Mouse (Mus musculus): ENCODE measurements around the gene Tamm41. TPM values are rescaled to one million over a fixed set of nuclear protein-coding genes. Genes with fewer than 3 reads are reported as not detected.

Tamm41 gene
- 44.3 and 51.1 TPM in 2 replicates for total RNA-seq (2014; rRNA removed)
- polyA plus RNA-seq (2015; fragmentation: Nextera tagmentation; extraction: Ambion mirVana), result 47.1 and 47.7 TPM in 2 replicates

GRCm38 (mm10) chr6:115037103-115038094, at the start of gene Tamm41:
TSS of gene Tamm41 (minus strand) at chr6:115037876.
- no peak within 1 kb of the TSS for H3K27ac ChIP-seq

GRCm38 (mm10) chr6:115085274-115085841, 47.7 kb upstream of the Tamm41 start:
- no peak for TF ChIP-seq CTCF (IDR thresholded peaks at IDR 0.05; ENCODE audit: low read depth)
- Histone ChIP-seq H3K9ac (replicated peaks; ENCODE audit: low read length) (peak overlapping the region; percentile 21; the same call in 1 of the 2 replicates), H3K4me2 (ENCODE audit: low read depth, low read length) (no peak overlapping the region), H3K4me3 (ENCODE audit: low read length) (no peak overlapping the region), H3K36me3 (ENCODE audit: insufficient read depth, low read length) (no peaks in the 10 kb centered on the region), H3K9me3 (ENCODE audit: low read length) (no peaks in the 10 kb centered on the region), H3K27me3 (ENCODE audit: insufficient read depth, low read length) (no peaks in the 10 kb centered on the region), H3K4me1 (ENCODE audit: insufficient read depth, low read length) (peaks cover 7% of the 10 kb centered on the region), H3K27ac (peak overlapping the region; percentile 66; the same call in 1 of the 2 replicates)
- DNase-seq (ENCODE audit: low spot score), result peak; percentile 37
- peak; percentile 51; the same call in 1 of the 2 replicates for ATAC-seq
- WGBS, result 35% methylated on average over 9 of the region's 9 CpGs

More at GRCm38 (mm10) chr6:115037103-115038094, at the start of gene Tamm41:
- peak; percentile 94 for DNase-seq (ENCODE audit: low spot score)
- Histone ChIP-seq H3K4me3 (ENCODE audit: low read length) (peak within 1 kb of the TSS; percentile 95), H3K27me3 (ENCODE audit: insufficient read depth, low read length) (no peaks in the 10 kb centered on the region), H3K36me3 (ENCODE audit: insufficient read depth, low read length) (peaks cover 9% of the 10 kb centered on the region; the same call in 1 of the 2 replicates), H3K9ac (replicated peaks; ENCODE audit: low read length) (peak within 1 kb of the TSS; percentile 63), H3K4me2 (ENCODE audit: low read depth, low read length) (peak within 1 kb of the TSS; percentile 79), H3K4me1 (ENCODE audit: insufficient read depth, low read length) (peaks cover 11% of the 10 kb centered on the region), H3K9me3 (ENCODE audit: low read length) (no peaks in the 10 kb centered on the region)
- peak; percentile 96 for ATAC-seq
- WGBS, result under 1% methylated on average over 57 of the region's 57 CpGs
- TF ChIP-seq CTCF (IDR thresholded peaks at IDR 0.05; ENCODE audit: low read depth), result peak; percentile 86

DNA sequence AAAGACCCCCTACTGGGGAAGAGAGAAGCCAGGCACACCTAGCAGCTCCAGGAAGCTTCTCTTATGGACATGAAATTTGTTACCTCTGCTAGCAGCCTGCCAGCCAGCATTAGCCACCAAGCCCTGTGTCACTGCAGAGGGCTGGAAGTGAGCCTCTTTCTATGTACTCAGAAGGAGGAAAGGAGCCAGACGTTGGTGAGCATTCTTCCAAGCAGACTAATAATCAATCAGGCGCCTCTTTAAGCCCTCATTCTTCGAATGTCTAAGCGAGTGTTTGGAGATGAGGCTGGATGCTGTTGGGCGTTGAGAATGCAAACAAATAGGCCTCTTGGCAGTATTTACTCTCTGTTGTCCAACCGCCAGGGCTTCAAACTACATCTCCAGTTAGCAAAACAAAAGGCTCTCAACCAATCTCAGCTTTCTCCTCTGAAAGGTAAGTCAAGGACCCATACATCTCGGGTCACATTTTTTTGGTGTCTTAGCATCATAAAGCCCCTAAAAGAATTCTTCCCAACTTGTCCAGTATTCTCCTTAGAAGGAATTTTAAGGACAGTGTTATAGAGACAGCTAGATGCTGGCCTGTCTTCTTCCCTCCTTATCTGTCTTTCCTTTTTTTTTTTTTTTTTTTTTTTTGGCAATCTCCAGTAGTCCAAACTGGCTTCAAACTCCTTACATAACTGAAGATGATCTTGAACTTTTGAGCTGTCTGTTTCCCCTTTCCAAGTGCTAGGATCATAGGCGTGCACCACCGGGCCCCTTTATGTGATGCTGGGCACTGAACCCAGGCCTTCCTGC, 39.3 kb upstream of the Tamm41 start:
- no peak for DNase-seq (ENCODE audit: low spot score)
- ATAC-seq, result no peak
- no peak for TF ChIP-seq CTCF (IDR thresholded peaks at IDR 0.05; ENCODE audit: low read depth)
- no peaks in the 10 kb centered on the region for H3K27me3 ChIP-seq (ENCODE audit: insufficient read depth, low read length)
- WGBS, result 45% methylated on average over 9 of the region's 9 CpGs
- no peak overlapping the region for H3K4me2 ChIP-seq (ENCODE audit: low read depth, low read length)
- H3K4me1 ChIP-seq (ENCODE audit: insufficient read depth, low read length), result no peaks in the 10 kb centered on the region
- H3K4me3 ChIP-seq (ENCODE audit: low read length), result no peak overlapping the region
- 0 out of 2 replicates have a peak overlapping the region, but pooled peaks have one; percentile 12 for H3K27ac ChIP-seq
- H3K36me3 ChIP-seq (ENCODE audit: insufficient read depth, low read length), result no peaks in the 10 kb centered on the region
- H3K9me3 ChIP-seq (ENCODE audit: low read length), result no peaks in the 10 kb centered on the region
- no peak overlapping the region for H3K9ac ChIP-seq (replicated peaks; ENCODE audit: low read length)

GRCm38 (mm10) chr6:115072024-115072423, 34.3 kb upstream of the Tamm41 start:
- TF ChIP-seq CTCF (IDR thresholded peaks at IDR 0.05; ENCODE audit: low read depth), result no peak

GRCm38 (mm10) chr6:115065411-115066241, 27.9 kb upstream of the Tamm41 start:
- Histone ChIP-seq H3K4me2 (ENCODE audit: low read depth, low read length) (no peak overlapping the region), H3K4me1 (ENCODE audit: insufficient read depth, low read length) (no peaks in the 10 kb centered on the region), H3K9ac (replicated peaks; ENCODE audit: low read length) (no peak overlapping the region), H3K27ac (no peak overlapping the region), H3K36me3 (ENCODE audit: insufficient read depth, low read length) (no peaks in the 10 kb centered on the region), H3K9me3 (ENCODE audit: low read length) (no peaks in the 10 kb centered on the region), H3K4me3 (ENCODE audit: low read length) (no peak overlapping the region), H3K27me3 (ENCODE audit: insufficient read depth, low read length) (no peaks in the 10 kb centered on the region)
- TF ChIP-seq CTCF (IDR thresholded peaks at IDR 0.05; ENCODE audit: low read depth), result peak; percentile 87
- DNase-seq (ENCODE audit: low spot score) (peak; percentile 60), ATAC-seq (no peak)
- WGBS, result 41% methylated on average over 13 of the region's 13 CpGs

More at GRCm38 (mm10) chr6:115072024-115072423, 34.3 kb upstream of the Tamm41 start:
- Histone ChIP-seq H3K9me3 (ENCODE audit: low read length) (no peaks in the 10 kb centered on the region), H3K27ac (no peak overlapping the region), H3K4me2 (ENCODE audit: low read depth, low read length) (no peak overlapping the region), H3K4me3 (ENCODE audit: low read length) (no peak overlapping the region), H3K4me1 (ENCODE audit: insufficient read depth, low read length) (no peaks in the 10 kb centered on the region), H3K36me3 (ENCODE audit: insufficient read depth, low read length) (no peaks in the 10 kb centered on the region), H3K9ac (replicated peaks; ENCODE audit: low read length) (no peak overlapping the region), H3K27me3 (ENCODE audit: insufficient read depth, low read length) (no peaks in the 10 kb centered on the region)
- ATAC-seq, result 0 out of 2 replicates have a peak, but pooled peaks have one; percentile 12
- peak; percentile 70 for DNase-seq (ENCODE audit: low spot score)
- WGBS, result 58% methylated on average over 2 of the region's 2 CpGs

Measured in hindbrain, postnatal 0 days (tissue).